Mouse (Mus musculus): ENCODE results near the gene Chrnd.

GRCm38 (mm10) chr1:87205038-87205437, 14.6 kb downstream of the Chrnd start:
- TF ChIP-seq CTCF (IDR thresholded peaks at IDR 0.05; ENCODE audit: control insufficient read depth, insufficient read depth, low read length) (no peak), POLR2A (IDR thresholded peaks at IDR 0.05; ENCODE audit: borderline replicate concordance, control insufficient read depth, low read depth, low read length) (no peak)

Data from bone marrow, adult 2 months (tissue).